Mouse (Mus musculus) cortical plate, adult 2 months (tissue): ENCODE results near the gene Ndufa5. TPM values are rescaled to one million over a fixed set of nuclear protein-coding genes. Genes with fewer than 3 reads are reported as not detected.

Experiments used
- H3K27ac ChIP-seq: fragments of 200-500 bp; 2 replicates; pipeline ENCODE4 v1.5.1; 2012; ENCODE audit warnings: low read length, control low read depth, inconsistent platforms; ENCODE audit not compliant: insufficient read depth
- H3K4me1 ChIP-seq: fragments of 200-500 bp; 2 replicates; pipeline ENCODE4 v1.6.1; 2011; ENCODE audit warnings: low read length; ENCODE audit not compliant: control insufficient read depth, insufficient read depth
- H3K4me3 ChIP-seq: fragments of 200-500 bp; 2 replicates; pipeline ENCODE4 v1.5.1; 2011; ENCODE audit warnings: mild to moderate bottlenecking, low read length, control low read depth; ENCODE audit not compliant: insufficient read depth
- CTCF ChIP-seq: fragments of 200-500 bp; IDR thresholded peaks from 2 replicates; pipeline ENCODE4 v1.5.1; 2011; ENCODE audit warnings: mild to moderate bottlenecking, control low read depth, low read length; ENCODE audit not compliant: insufficient read depth; ENCODE audit errors: extremely low read depth
- POLR2A ChIP-seq: fragments of 200-500 bp; IDR thresholded peaks from 2 replicates; pipeline ENCODE4 v1.6.1; 2011; ENCODE audit warnings: mild to moderate bottlenecking, low read length, control low read depth; ENCODE audit not compliant: insufficient read depth; ENCODE audit errors: extremely low read depth
- polyA plus RNA-seq: library from polyadenylated mRNA; depleted of rRNA; stranded (reverse); fragments of >200 nt; gene quantifications from 2 replicates; pipeline ENCODE4 v1.2.3, GENCODE M21; 2012; rRNA removed

Ndufa5 gene
- polyA plus RNA-seq, 1 experiment = 92.3 TPM

DNA sequence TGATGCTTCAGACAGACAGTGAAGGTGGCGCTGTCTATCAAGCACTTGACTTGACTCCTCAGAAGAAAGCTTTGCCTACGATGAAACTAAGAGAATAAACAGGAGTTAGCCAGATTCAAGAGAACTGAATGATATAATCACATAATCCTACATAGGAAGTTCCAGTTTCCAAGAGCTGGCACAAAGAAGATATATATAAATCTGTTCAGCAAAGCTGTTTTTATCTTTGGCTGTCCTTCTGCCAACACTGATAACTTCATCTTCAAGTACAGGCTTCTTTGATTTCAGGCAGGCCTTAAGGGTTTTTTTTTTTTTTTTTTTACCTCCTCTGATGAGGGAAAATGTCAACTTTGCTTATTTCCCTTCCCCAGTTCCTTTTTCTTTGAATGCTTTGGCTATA, 57.7 kb downstream of the Ndufa5 start:
- H3K4me3 ChIP-seq = no peak overlapping the region
- no peaks in the 10 kb centered on the region for H3K4me1 ChIP-seq
- no peak for TF ChIP-seq POLR2A
- no peak for TF ChIP-seq CTCF
- peak overlapping the region; percentile 21; the same call in 1 of the 2 replicates for H3K27ac ChIP-seq

Other genes with a start within 250 kb of the Ndufa5 start
- 0.74 and 0.98 TPM in 2 replicates for gene Iqub, start 12.9 kb downstream of the Ndufa5 start, polyA plus RNA-seq
- gene Asb15, start 131 bp upstream of the Ndufa5 start, polyA plus RNA-seq = 0.04 TPM in 2 replicates
- not detected in 2 replicates for gene Lmod2, start 69.7 kb upstream of the Ndufa5 start, polyA plus RNA-seq
- gene Wasl, start 137.0 kb upstream of the Ndufa5 start, polyA plus RNA-seq = 56.4 and 58.5 TPM in 2 replicates
- gene Hyal6, start 205.2 kb upstream of the Ndufa5 start, polyA plus RNA-seq = not detected in 2 replicates
- not detected in 2 replicates for gene Hyal4, start 220.3 kb upstream of the Ndufa5 start, polyA plus RNA-seq